Mouse (Mus musculus) frontal cortex, postnatal 10 days (tissue): Measurements from ENCODE around the gene Camta1.

Experiments
- DNase-seq, 2 experiments: peaks; one replicate each; pipeline ENCODE4 v3.0.0; 2022; ENCODE audit warnings: low spot score in 2 of 2, mixed read lengths in 1 of 2

Gene Camta1

DNA sequence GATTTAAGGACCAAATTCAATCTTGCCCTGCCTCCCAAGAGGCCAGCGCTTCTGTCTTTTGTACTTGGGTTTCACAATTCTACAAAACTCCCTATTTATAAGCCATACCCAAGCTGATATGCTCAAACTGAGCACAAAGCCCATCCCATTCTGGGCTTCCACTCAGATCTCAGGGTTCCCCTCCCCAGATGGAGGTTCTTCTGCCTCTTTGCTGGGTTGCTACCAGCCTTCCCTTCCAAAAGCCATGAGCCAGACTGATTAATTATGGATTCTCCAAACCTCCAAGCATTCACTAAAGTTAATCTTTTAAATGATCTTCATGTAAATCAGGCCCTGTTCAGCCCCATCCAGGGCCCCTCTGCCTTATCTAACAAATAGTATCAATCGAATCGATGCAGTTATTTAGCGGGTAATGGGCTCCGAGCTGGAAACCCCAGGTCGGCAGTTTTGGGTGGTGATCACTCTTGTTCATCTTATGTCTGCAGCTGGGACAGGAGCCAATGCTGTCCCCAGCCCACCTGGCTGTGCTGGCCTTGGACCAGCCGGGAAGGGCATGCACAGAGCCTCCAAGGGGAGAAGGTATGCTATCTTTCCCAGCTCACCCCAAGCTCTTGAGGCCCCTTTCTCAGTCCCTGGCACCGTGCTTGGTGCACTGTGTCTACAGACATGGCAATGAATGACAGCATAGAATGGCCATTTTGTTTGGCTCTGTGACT is 534.5 kb downstream of the Camta1 start:
- DNase-seq: no peak

DNA sequence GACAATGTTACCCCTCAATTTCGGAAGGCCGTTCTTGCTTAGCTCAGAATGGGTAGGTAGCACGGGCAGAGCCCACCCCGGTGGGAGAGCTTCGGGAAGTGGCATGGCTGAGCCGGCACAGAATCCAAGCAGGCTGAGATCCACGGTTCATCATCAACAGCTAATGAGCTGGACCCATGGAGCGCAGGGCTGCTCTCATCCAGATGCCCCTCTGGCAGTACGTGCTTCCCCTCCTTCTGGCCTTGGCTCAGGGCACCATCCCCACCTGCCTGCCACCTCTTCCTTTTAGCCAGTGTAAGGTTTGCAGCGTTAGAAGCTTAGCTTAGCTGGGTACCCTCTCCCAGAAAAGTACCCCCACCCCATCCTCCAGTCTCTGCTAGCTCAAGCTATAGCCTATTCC is 545.2 kb downstream of the Camta1 start:
- DNase-seq: no peak

DNA sequence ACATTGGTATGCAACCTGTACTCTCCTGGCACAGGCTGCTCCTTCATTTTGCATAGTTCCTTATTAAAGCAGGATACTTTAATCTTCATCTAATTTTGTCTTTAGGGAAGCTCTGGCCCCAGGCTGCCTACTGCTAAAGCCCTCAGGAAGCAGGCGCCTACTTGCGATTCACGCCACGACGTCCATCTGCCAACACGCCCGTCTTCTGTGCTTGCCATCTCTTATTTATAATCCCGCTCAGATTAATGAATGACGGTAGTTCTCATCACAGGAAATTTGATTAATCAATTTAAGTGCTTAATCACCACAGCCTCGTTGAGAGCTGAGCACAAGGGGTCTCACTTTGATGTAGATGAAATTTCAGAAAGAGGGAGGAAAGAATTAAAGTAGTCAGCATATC is 546.0 kb downstream of the Camta1 start:
- DNase-seq: no peak

- DNase-seq: no peak
Observed at GRCm38 (mm10) chr4:151310773-151311172, 550.9 kb downstream of the Camta1 start.

- no peak for DNase-seq
Observed at GRCm38 (mm10) chr4:151310056-151310685, 551.5 kb downstream of the Camta1 start.

DNA sequence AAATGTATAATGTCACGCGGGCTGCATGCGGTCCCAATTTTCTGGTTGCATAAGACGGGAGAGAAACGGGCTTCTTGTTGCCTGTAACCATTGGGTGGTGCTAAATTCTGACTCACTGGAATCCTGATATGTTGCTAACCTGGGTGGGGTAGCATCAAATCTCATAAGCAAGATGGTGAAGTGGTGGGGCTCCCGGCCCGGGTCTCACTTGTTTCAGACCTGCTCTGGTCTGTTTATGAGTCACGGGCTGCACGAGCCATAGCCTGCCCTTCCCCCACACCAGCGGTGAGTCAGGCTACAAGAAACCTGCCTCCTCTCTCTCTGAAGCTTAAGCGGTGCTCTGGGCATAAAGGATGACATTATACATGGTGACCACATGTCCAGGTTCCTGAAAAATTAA is 554.8 kb downstream of the Camta1 start:
- DNase-seq: no peak

DNA sequence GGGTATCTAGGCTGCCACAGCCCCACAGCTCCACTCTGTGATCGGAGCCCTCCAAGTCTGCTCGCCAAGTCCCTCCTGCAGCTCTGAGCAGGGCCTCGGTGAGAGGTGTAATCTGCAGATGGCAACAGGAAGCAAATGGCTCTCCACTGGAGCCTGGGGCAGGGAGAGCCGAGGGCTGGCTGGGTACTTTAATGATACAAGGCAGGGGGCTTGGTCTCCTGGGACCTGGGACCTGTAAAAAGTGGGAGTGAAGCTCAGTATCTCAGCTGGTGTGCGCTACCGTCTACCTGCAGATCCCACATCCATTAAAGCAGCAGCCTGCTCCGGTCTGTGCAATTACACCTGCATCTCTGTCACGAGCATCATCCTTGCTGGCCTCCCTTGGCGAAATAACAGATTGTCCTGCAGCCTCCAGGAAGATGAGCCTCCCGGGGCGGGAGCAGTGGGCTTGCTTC is 555.3 kb downstream of the Camta1 start:
- no peak for DNase-seq

DNA sequence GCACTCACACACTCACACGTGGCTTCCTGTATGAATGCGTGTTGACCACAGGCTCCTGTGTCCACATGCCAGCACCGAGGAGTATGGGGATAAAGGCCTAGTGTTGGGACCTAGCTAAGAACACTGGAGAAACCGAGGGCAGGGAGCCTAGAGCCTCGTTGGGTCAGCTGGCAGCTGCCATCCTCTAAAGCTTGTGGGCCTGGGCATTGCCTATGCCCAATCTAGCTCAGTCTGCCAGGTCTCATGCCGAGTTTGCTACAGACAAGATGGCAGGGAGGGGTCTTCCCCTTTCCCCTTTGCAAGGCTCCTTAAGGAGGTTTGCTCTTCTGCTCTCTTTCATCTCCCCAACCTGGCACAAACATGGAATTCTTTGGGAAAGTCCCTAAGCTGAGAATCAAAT is 555.9 kb downstream of the Camta1 start:
- DNase-seq: no peak

DNA sequence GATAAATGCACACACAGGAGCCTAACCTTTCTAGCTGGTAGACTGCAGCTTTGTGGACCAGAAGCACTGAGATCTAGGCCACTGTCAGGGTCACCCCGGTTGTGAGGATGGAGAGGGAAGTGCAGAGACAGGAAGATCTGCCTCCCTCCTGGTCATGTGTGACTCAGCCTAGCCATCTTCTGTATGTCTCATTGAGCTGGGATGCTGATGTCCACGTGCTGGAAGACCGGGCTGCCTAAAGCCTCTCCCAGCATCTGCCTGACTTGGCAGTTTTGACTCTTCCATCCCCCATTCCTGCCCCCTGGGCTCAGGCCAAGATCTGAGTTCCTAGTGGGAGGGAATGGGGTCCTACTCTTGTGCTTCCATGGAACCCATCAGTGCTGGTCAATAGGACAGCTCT is 557.7 kb downstream of the Camta1 start:
- no peak for DNase-seq

DNA sequence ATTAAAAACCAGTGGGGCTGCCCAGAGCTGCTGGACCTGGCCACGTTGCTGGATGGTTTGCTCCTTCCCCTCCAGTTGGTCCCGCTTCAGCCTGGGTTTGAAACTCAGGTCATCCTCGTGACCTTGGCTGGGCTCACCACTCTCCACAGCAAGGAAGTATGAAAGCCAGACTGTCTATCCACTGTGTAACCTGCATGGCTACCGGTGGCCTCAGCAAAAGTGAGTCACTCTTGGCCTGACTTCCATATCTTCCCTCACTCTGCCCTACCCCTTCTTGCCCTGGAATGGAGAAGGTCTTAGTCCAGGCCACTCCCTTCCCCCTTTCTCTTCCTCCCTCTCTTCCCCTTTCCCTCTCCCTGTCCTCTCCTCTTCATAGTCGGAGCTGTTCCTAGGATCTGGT is 558.2 kb downstream of the Camta1 start:
- DNase-seq: no peak

DNA sequence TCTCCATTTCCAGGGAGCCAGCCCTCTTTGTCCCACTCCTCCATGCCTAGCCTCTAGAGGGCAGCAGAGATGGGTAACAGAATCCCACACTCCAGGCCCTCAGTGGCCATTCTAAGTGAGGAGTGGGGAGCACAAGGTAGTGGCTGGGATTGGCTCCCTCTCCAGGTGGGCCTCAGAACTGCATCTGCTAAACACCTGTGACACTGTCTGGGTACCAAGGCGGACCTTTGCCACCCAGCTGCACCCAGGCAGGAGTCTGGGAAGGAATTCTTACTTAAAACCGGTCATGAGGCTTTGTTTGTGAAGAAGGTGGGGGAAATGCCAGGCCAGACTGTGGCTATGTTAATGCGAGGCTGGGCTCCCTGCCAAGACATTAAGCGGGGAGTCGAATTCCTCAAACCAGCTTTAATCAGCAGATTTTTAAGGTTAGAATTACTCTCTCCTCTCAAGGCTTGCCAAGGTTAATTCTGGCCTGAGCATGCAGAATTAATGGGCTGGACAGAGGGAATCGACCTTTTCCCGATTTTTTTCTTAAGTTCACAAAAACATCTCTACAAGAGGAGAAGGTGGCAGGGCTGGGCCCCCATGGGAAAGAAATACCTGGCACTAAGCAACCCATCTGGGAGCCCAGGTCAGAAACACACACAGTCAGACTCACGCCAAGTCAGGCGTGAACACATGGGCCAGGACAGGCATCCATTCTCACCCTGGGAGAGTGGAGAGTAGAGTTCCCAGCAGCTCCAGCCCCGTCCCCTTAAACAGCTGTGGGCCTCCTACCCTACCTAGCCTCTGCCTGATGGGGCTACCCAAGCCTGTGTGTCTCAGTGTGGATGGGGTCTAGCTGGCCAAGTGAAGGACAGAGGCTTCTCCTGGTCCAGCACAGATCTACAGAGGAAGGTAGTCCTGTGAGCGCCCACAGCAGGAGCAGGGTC is 559.2 kb downstream of the Camta1 start:
- DNase-seq: peak in 1 of 2 experiments; percentile 34

- DNase-seq: no peak
Observed at GRCm38 (mm10) chr4:151301337-151301736, 560.3 kb downstream of the Camta1 start.

GRCm38 (mm10) chr4:151300706-151301105 is 561.0 kb downstream of the Camta1 start:
- no peak for DNase-seq

DNA sequence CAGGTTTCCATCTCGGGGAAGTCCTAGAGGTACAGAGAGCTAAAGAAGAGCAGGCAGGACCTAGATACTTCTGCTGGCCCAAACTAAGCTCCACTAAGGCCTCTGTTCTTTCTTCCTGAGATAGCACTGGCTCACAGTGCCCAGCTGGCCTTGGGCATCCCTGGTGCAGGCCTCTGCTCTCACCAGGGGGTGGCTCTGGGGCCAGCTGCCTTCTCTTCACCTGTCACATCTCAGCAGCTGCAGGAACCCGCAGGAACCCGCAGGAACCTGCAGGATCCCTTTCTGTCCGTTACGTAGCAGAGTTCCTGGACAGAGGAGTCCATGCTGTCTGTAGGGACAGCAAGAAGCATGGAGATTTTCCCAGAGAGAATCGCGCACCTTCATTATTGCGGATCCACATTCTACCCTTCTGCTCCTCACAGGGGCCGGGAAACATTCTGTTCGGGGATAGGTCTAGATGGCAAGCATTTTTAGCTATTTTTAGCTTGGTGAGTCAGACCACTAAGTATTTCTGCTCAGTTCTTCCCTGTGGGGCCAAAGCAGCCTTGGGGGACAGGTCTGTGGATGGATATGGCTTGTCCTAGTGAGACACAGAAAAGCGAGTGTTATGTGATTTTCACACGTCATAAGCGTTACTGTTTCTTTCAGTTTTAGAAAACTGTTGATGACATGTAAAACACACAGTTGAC is 566.0 kb downstream of the Camta1 start:
- no peak for DNase-seq

GRCm38 (mm10) chr4:151288893-151289585 is 572.6 kb downstream of the Camta1 start:
- no peak for DNase-seq

DNA sequence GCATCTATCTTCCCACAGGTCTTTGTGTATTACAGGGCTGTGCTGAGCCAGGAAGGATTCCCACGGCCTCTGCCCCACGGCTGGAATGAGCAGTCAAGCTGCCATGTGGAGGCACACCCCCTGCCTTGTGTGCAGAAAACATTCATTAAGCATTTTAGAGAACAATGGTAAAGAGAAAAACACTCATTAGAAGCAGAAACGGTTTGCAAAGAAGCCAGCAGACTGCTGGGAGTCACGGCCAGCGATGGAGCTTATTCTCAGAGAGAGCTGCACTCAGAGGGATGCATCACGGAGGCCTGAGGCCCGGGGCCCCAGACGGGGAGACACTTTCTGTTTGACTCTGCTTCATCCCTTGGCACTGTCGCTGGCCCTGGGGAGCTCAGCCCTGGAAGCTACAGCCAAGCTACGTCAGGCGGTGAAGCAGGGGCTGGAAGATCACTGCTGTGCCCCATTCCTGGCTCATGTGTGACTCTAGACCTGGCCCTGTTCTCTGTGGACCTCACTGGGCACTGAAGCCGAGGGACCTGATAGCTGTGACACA is 575.7 kb downstream of the Camta1 start:
- DNase-seq: no peak

GRCm38 (mm10) chr4:151285432-151285831 is 576.2 kb downstream of the Camta1 start:
- no peak for DNase-seq

DNA sequence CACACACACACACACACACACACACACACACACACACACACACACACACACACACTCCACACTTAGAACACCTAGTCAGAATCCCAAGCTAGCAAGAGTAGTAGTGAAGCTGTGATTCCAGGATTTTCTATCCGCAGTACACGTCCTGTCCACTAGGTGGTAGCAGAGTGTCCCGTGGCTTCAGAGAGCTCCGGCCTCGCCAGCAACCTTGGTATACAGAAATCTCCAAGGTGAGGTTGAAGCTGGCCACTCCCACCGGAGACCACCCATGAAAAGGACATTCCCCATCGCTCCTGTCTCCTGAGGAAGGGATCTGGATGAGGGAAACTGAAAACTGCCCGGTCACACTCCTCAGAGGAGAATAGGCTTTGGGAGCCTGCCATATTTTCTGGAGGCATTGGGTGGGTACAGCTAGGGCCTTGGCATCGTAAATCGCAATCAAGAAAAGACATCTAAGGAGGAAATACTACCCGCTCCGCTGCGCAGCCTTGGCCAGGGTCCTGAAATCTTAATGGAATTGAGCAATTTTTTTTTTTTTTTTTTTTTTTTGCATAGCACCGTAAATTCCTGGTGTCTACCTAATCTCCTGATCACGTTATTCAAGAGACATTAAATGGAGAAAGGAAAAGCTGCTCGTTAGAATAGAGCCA is 578.5 kb downstream of the Camta1 start:
- peak in 1 of 2 experiments; percentile 65 for DNase-seq

DNA sequence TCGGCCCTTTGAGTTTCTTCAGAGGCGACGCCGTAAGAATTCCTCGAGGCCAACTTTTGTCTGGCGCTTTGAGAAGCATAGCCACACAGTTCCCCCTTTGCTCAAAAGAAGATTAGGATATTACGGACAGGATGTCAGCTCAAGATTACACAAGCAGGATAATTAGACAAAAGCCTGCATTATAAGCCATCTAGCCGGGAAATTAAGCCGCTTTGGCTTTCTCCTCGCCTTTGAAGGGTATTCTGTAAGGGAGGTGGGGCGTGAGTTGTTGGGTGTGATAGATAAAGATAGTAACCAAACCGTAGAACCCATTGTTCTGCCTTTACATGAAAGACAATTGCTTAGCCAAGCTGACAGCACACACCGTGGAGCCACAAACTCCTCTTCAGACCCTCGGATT is 579.6 kb downstream of the Camta1 start:
- DNase-seq: no peak

DNA sequence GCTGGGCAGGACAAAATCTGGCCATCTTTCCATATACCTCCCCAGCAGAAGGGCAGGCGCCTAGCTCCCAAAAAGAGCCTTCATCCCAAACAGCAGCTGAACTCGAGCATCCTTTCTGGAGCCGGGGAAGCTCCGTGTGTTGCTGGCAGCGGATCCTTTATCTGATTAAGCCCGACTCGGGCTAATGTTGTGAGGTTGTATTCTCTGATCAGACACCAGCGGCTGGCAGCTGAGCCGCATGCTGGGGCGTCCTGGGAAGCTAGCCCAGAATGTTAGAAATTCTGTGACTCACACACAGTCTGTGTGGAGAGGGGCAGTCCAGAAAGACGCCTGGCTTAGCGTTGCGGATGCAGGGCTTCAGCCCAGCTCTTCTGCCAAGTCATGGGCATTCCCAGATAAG is 586.4 kb downstream of the Camta1 start:
- peak; percentile 54 to 61 for DNase-seq
